Mouse (Mus musculus) layer of hippocampus, adult 9-10 months (tissue): ENCODE data around the gene Rpn1.
"Not testable (repeated sequence)": the region's sequence is repeated elsewhere in the genome, so short reads cannot be mapped to it uniquely, and the experiment has no call there.

Experiments used
- DNase-seq: peaks from one replicate; pipeline ENCODE4 v3.0.0; 2022; ENCODE audit warnings: low spot score

The Rpn1 gene

GRCm38 (mm10) chr6:88121781-88122180, 37.5 kb downstream of the Rpn1 start:
- DNase-seq: no peak

- no peak for DNase-seq
Measured at GRCm38 (mm10) chr6:88123150-88123857, 39.0 kb downstream of the Rpn1 start.

- DNase-seq: no peak
Measured at GRCm38 (mm10) chr6:88123858-88124261, 39.6 kb downstream of the Rpn1 start.

- DNase-seq: no peak
Measured at GRCm38 (mm10) chr6:88124551-88124950, 40.3 kb downstream of the Rpn1 start.

GRCm38 (mm10) chr6:88125815-88126214, 41.5 kb downstream of the Rpn1 start:
- not testable (repeated sequence) for DNase-seq

GRCm38 (mm10) chr6:88131521-88131920, 47.2 kb downstream of the Rpn1 start:
- DNase-seq: no peak

- DNase-seq: no peak
Measured at GRCm38 (mm10) chr6:88132051-88132450, 47.8 kb downstream of the Rpn1 start.

- no peak for DNase-seq
Measured at GRCm38 (mm10) chr6:88133061-88133460, 48.8 kb downstream of the Rpn1 start.

GRCm38 (mm10) chr6:88133878-88134277, 49.6 kb downstream of the Rpn1 start:
- DNase-seq: no peak

GRCm38 (mm10) chr6:88136201-88136631, 51.9 kb downstream of the Rpn1 start:
- no peak for DNase-seq

- DNase-seq: no peak
Measured at GRCm38 (mm10) chr6:88138485-88138884, 54.2 kb downstream of the Rpn1 start.

- DNase-seq: peak; percentile 79
Measured at GRCm38 (mm10) chr6:88140264-88140663, 56.0 kb downstream of the Rpn1 start.

GRCm38 (mm10) chr6:88145793-88146192, 61.5 kb downstream of the Rpn1 start:
- DNase-seq: no peak

- DNase-seq: no peak
Measured at GRCm38 (mm10) chr6:88146576-88146975, 62.3 kb downstream of the Rpn1 start.

- DNase-seq: no peak
Measured at GRCm38 (mm10) chr6:88147411-88148003, 63.2 kb downstream of the Rpn1 start.

- DNase-seq: no peak
Measured at GRCm38 (mm10) chr6:88151335-88151734, 67.1 kb downstream of the Rpn1 start.

GRCm38 (mm10) chr6:88152127-88152705, 67.9 kb downstream of the Rpn1 start:
- no peak for DNase-seq

- DNase-seq: no peak
Measured at GRCm38 (mm10) chr6:88152979-88153378, 68.7 kb downstream of the Rpn1 start.
